10 mouse cellular contexts compared by ENCODE assay signal in the genomic region with DNA sequence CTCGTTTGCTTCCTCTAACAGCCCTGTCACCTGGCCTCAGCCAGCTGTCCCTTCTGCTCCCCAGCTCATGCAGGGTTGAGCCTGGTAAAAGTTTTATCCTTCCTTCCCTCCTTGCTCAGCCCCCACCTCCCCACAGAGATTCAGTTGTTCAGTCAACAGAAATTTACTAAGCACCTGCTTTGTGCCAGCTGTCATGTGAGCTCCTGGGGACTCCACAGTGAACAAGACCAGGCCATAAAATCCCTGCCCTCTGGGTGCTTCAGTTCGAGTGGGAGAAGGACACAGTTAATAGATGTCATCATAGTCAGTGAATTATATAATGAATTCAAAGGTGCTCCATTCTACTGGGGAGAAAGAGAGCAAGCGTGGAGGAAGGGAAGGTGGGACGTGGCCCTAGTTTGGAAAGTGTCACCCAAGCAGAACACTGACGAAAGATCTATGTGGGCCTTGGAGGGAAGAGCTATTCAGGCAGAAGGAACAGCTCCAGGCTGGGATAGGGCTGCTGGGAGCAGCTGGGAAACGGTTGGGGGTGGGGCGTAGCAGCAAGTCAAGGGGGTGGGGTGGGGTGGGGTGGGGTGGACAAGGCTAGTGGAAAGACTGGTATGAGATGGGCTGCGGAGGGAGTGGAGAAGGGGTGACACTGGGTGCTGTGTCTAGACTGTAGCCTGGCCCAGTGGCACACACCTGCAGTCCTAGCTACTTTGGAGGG. TPM values are rescaled to one million over a fixed set of nuclear protein-coding genes. Genes with fewer than 3 reads are reported as not detected.
A peak's percentile ranks its signal among the peaks of the same experiment; 100 is the strongest.
DNase-seq lines count a peak whose midpoint lies in the region; ATAC-seq and TF ChIP-seq lines count a peak whose summit lies in the region.
"Had no signal": no experiment of that assay in that cellular context is flagged by ENCODE, and none has a peak within 500 bp of the region (broad histone marks: within the 10 kb centered on the region; RNA-seq: fewer than 3 reads in every experiment).

No protein-coding gene starts in this region.

- no peaks in the 10 kb centered on the region for H3K27me3 ChIP-seq in cerebellum, adult 2 months (ENCODE audit: control insufficient read depth, insufficient read depth, low read length)
- H3K27me3 ChIP-seq in hindbrain, embryonic 11.5 days (ENCODE audit: control insufficient read depth, insufficient read depth, low read length), result no peaks in the 10 kb centered on the region
- H3K27me3 ChIP-seq in hindbrain, embryonic 14.5 days (ENCODE audit: control insufficient read depth, insufficient read depth, low read length), result no peaks in the 10 kb centered on the region
- no peaks in the 10 kb centered on the region for H3K27me3 ChIP-seq in midbrain, embryonic 13.5 days
- no peaks in the 10 kb centered on the region for H3K27me3 ChIP-seq in midbrain, postnatal 0 days (ENCODE audit: insufficient read depth, low read length)
- H3K27me3 ChIP-seq in neural tube, embryonic 15.5 days (replicated peaks), result no peaks in the 10 kb centered on the region
- H3K27me3 ChIP-seq: heart, embryonic 12.5 days; limb, embryonic 13.5 days had no signal

- WGBS in cerebellum, adult 2 months, result 34% methylated on average over 8 of the region's 8 CpGs
- WGBS in hindbrain, embryonic 11.5 days, result 77% methylated on average over 8 of the region's 8 CpGs
- WGBS in hindbrain, embryonic 14.5 days, result 60% methylated on average over 8 of the region's 8 CpGs
- WGBS in midbrain, embryonic 13.5 days, result 76% methylated on average over 8 of the region's 8 CpGs
- 64% methylated on average over 8 of the region's 8 CpGs for whole genome bisulfite sequencing in midbrain, postnatal 0 days
- 37% methylated on average over 8 of the region's 8 CpGs for WGBS in neural tube, embryonic 15.5 days

- no peak overlapping the region for H3K4me2 ChIP-seq in hindbrain, embryonic 11.5 days (replicated peaks; ENCODE audit: low read depth, low read length)
- H3K4me2 ChIP-seq in hindbrain, embryonic 14.5 days (replicated peaks), result no peak overlapping the region
- H3K4me2 ChIP-seq in midbrain, embryonic 13.5 days (replicated peaks), result peak overlapping the region; percentile 99
- no peak overlapping the region for H3K4me2 ChIP-seq in midbrain, postnatal 0 days (ENCODE audit: low read depth, low read length, poor library complexity, severe bottlenecking)
- H3K4me2 ChIP-seq in neural tube, embryonic 15.5 days, result 0 out of 2 replicates have a peak overlapping the region, but pooled peaks have one; percentile 13
- H3K4me2 ChIP-seq: heart, embryonic 12.5 days; limb, embryonic 13.5 days had no signal

- ATAC-seq in hindbrain, embryonic 11.5 days (ENCODE audit: low FRiP score), result peak; percentile 9; the same call in 1 of the 2 replicates
- no peak for ATAC-seq in hindbrain, embryonic 14.5 days (ENCODE audit: low FRiP score)
- no peak; the same call in 1 of the 2 replicates for ATAC-seq in midbrain, embryonic 13.5 days
- ATAC-seq in midbrain, postnatal 0 days (ENCODE audit: low FRiP score), result no peak
- no peak for ATAC-seq in neural tube, embryonic 15.5 days (ENCODE audit: low FRiP score)

- 0 out of 2 replicates have a peak, but pooled peaks cover 4% of the 10 kb centered on the region for H3K36me3 ChIP-seq in hindbrain, embryonic 11.5 days (ENCODE audit: control insufficient read depth, insufficient read depth, low read length)
- peaks cover 89% of the 10 kb centered on the region for H3K36me3 ChIP-seq in hindbrain, embryonic 14.5 days (replicated peaks; ENCODE audit: control insufficient read depth, insufficient read depth)
- peaks cover 96% of the 10 kb centered on the region for H3K36me3 ChIP-seq in midbrain, embryonic 13.5 days
- H3K36me3 ChIP-seq in midbrain, postnatal 0 days (ENCODE audit: insufficient read depth, low read length), result peaks cover 42% of the 10 kb centered on the region
- peaks cover 42% of the 10 kb centered on the region for H3K36me3 ChIP-seq in neural tube, embryonic 15.5 days

- no peak for TF ChIP-seq POLR2A in cerebellum, adult 2 months (IDR thresholded peaks at IDR 0.05; ENCODE audit: borderline replicate concordance, insufficient read depth, low read length)

- peak overlapping the region; percentile 75 for H3K27ac ChIP-seq in cerebellum, adult 2 months (ENCODE audit: insufficient read depth, low read length)
- H3K27ac ChIP-seq in hindbrain, embryonic 11.5 days (ENCODE audit: low read depth, low read length), result no peak overlapping the region
- no peak overlapping the region for H3K27ac ChIP-seq in hindbrain, embryonic 14.5 days
- H3K27ac ChIP-seq in midbrain, embryonic 13.5 days, result no peak overlapping the region
- H3K27ac ChIP-seq in midbrain, postnatal 0 days (ENCODE audit: low read depth, low read length), result no peak overlapping the region
- H3K27ac ChIP-seq in neural tube, embryonic 15.5 days (replicated peaks), result no peak overlapping the region
- H3K27ac ChIP-seq: limb, embryonic 13.5 days had no signal

- H3K4me3 ChIP-seq in cerebellum, adult 2 months (replicated peaks; ENCODE audit: insufficient read depth, low read depth, low read length), result no peak overlapping the region
- no peak overlapping the region for H3K4me3 ChIP-seq in hindbrain, embryonic 11.5 days (ENCODE audit: low read depth, low read length)
- H3K4me3 ChIP-seq in hindbrain, embryonic 14.5 days (replicated peaks; ENCODE audit: low read length), result no peak overlapping the region
- 0 out of 2 replicates have a peak overlapping the region, but pooled peaks have one; percentile 6 for H3K4me3 ChIP-seq in midbrain, embryonic 13.5 days (replicated peaks)
- no peak overlapping the region for H3K4me3 ChIP-seq in midbrain, postnatal 0 days (ENCODE audit: low read depth, low read length)
- no peak overlapping the region for H3K4me3 ChIP-seq in neural tube, embryonic 15.5 days (replicated peaks)
- H3K4me3 ChIP-seq: heart, embryonic 12.5 days; limb, embryonic 13.5 days had no signal

- no peak overlapping the region for H3K9ac ChIP-seq in hindbrain, embryonic 11.5 days (ENCODE audit: low read depth, low read length)
- H3K9ac ChIP-seq in hindbrain, embryonic 14.5 days, result no peak overlapping the region
- H3K9ac ChIP-seq in midbrain, embryonic 13.5 days (replicated peaks), result 0 out of 2 replicates have a peak overlapping the region, but pooled peaks have one; percentile 16
- no peak overlapping the region for H3K9ac ChIP-seq in midbrain, postnatal 0 days (replicated peaks; ENCODE audit: low read length, poor library complexity, severe bottlenecking)
- no peak overlapping the region for H3K9ac ChIP-seq in neural tube, embryonic 15.5 days (replicated peaks)
- H3K9ac ChIP-seq: heart, embryonic 12.5 days; limb, embryonic 13.5 days had no signal

- no peaks in the 10 kb centered on the region for H3K9me3 ChIP-seq in hindbrain, embryonic 11.5 days (ENCODE audit: control insufficient read depth, low read length)
- no peaks in the 10 kb centered on the region for H3K9me3 ChIP-seq in hindbrain, embryonic 14.5 days (ENCODE audit: control insufficient read depth, low read length)
- no peaks in the 10 kb centered on the region for H3K9me3 ChIP-seq in midbrain, embryonic 13.5 days
- no peaks in the 10 kb centered on the region for H3K9me3 ChIP-seq in midbrain, postnatal 0 days (ENCODE audit: low read length)
- no peaks in the 10 kb centered on the region for H3K9me3 ChIP-seq in neural tube, embryonic 15.5 days (replicated peaks)
- H3K9me3 ChIP-seq: heart, embryonic 12.5 days; limb, embryonic 13.5 days had no signal

- TF ChIP-seq CTCF in cerebellum, adult 2 months (IDR thresholded peaks at IDR 0.05; ENCODE audit: borderline replicate concordance, insufficient read depth, low read depth, low read length), result no peak
- no peak for TF ChIP-seq CTCF in midbrain, postnatal 0 days (IDR thresholded peaks at IDR 0.05)

- peaks cover 76% of the 10 kb centered on the region for H3K4me1 ChIP-seq in cerebellum, adult 2 months (ENCODE audit: control insufficient read depth, insufficient read depth, low read length)
- H3K4me1 ChIP-seq in hindbrain, embryonic 11.5 days (replicated peaks; ENCODE audit: control insufficient read depth, insufficient read depth, low read length), result peaks cover 9% of the 10 kb centered on the region
- peaks cover 65% of the 10 kb centered on the region for H3K4me1 ChIP-seq in hindbrain, embryonic 14.5 days (replicated peaks; ENCODE audit: control insufficient read depth, insufficient read depth, low read length)
- peaks cover 94% of the 10 kb centered on the region for H3K4me1 ChIP-seq in midbrain, embryonic 13.5 days (replicated peaks)
- H3K4me1 ChIP-seq in midbrain, postnatal 0 days (ENCODE audit: insufficient read depth, low read length), result peaks cover 32% of the 10 kb centered on the region
- H3K4me1 ChIP-seq in neural tube, embryonic 15.5 days, result peaks cover 94% of the 10 kb centered on the region

- peak in 1 of 2 experiments; percentile 20 for DNase-seq in cerebellum, adult 2 months
- DNase-seq in cerebellum, adult 11 months, result no peak
- DNase-seq in hindbrain, embryonic 11.5 days (ENCODE audit: low spot score), result no peak
- no peak for DNase-seq in hindbrain, embryonic 14.5 days (ENCODE audit: low spot score)
- no peak for DNase-seq in midbrain, postnatal 0 days (ENCODE audit: low spot score)
- DNase-seq in urinary bladder, postnatal 4 days (ENCODE audit: low spot score in 2 of 2), result no peak

RNA-seq across cellular contexts. Expression of gene Sbk1, which starts 7.5 kb away (rescaled TPM):
- 227 and 282 TPM in 2 replicates for polyA plus RNA-seq in cerebellum, adult 2 months (2012; rRNA removed)
- 137 and 161 TPM in 2 replicates for polyA plus RNA-seq in hindbrain, embryonic 11.5 days (2014; fragmentation: Nextera tagmentation; extraction: Ambion mirVana)
- polyA plus RNA-seq in hindbrain, embryonic 14.5 days (2014; fragmentation: Nextera tagmentation; extraction: Ambion mirVana), result 290 and 319 TPM in 2 replicates
- polyA plus RNA-seq in midbrain, embryonic 13.5 days (2015; fragmentation: Nextera tagmentation; extraction: Ambion mirVana), result 238 and 300 TPM in 2 replicates
- total RNA-seq in midbrain, postnatal 0 days (2014; rRNA removed), result 535 and 557 TPM in 2 replicates
- 183 and 184 TPM in 2 replicates for polyA plus RNA-seq in midbrain, postnatal 0 days (2015; fragmentation: Nextera tagmentation; extraction: Ambion mirVana)
- polyA plus RNA-seq in neural tube, embryonic 15.5 days (2015; fragmentation: Nextera tagmentation; extraction: Ambion mirVana), result 143 and 182 TPM in 2 replicates

Comparison
In these comparisons a context has a peak if more than half of its experiments do, and no peak if none do; other contexts are left out.
1. H3K4me2 ChIP-seq: peak in midbrain, embryonic 13.5 days (single experiment) and neural tube, embryonic 15.5 days (single experiment); none in hindbrain, embryonic 11.5 days (single experiment), hindbrain, embryonic 14.5 days (single experiment) and midbrain, postnatal 0 days (single experiment).